Mouse (Mus musculus): Measurements from ENCODE around the gene Tgm7. TPM values are rescaled to one million over a fixed set of nuclear protein-coding genes. Genes with fewer than 3 reads are reported as not detected.

The Tgm7 gene
- polyA plus RNA-seq, 1 experiment from 2014 or later = not detected

DNA sequence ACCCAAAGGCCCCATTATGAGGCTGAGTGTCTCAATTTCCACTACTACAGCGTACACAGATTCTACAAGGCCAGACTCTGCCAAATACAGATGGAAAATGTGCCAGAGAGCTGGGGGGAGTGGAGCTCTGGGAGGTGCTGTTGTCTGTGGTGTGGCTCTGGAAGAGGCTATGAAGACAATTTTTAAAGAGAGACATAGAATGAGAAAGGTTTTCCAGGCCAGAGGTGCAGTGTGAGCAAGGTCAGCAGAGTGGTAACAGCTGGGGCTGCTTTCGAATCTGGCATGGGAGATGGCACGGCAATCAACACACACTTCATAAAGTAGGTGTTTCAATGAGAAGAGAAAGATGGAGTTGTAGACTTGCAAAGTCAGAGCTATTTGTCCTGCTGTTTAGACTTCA lies 9.7 kb upstream of the Tgm7 start:
- H3K27me3 ChIP-seq (ENCODE audit: low read depth, poor library complexity, severe bottlenecking) = no peaks in the 10 kb centered on the region
- 81% methylated on average over 3 of the region's 3 CpGs for WGBS

GRCm38 (mm10) chr2:121115418-121115817 lies 5.8 kb upstream of the Tgm7 start:
- 93% methylated on average over 2 of the region's 2 CpGs for WGBS

More for the DNA sequence above, 9.7 kb upstream of the Tgm7 start:
- Histone ChIP-seq H3K4me3 (no peak overlapping the region), H3K9me3 (replicated peaks) (no peaks in the 10 kb centered on the region), H3K36me3 (no peaks in the 10 kb centered on the region), H3K4me1 (peaks cover 6% of the 10 kb centered on the region; the same call in 1 of the 2 replicates), H3K27ac (no peak overlapping the region)
- DNase-seq (ENCODE audit: low spot score) = no peak

GRCm38 (mm10) chr2:121105940-121106339 lies 3.7 kb downstream of the Tgm7 start:
- Histone ChIP-seq H3K9me3 (replicated peaks) (no peaks in the 10 kb centered on the region), H3K36me3 (no peaks in the 10 kb centered on the region), H3K4me3 (no peak overlapping the region), H3K27me3 (ENCODE audit: low read depth, poor library complexity, severe bottlenecking) (no peaks in the 10 kb centered on the region), H3K27ac (no peak overlapping the region), H3K4me1 (no peaks in the 10 kb centered on the region)
- no peak for DNase-seq (ENCODE audit: low spot score)

More at GRCm38 (mm10) chr2:121115418-121115817, 5.8 kb upstream of the Tgm7 start:
- no peaks in the 10 kb centered on the region for H3K9me3 ChIP-seq (replicated peaks)
- no peak for DNase-seq (ENCODE audit: low spot score)
- no peaks in the 10 kb centered on the region for H3K27me3 ChIP-seq (ENCODE audit: low read depth, poor library complexity, severe bottlenecking)
- peaks cover 6% of the 10 kb centered on the region; the same call in 1 of the 2 replicates for H3K4me1 ChIP-seq
- no peak overlapping the region for H3K4me3 ChIP-seq
- H3K27ac ChIP-seq = no peak overlapping the region
- no peaks in the 10 kb centered on the region for H3K36me3 ChIP-seq

DNA sequence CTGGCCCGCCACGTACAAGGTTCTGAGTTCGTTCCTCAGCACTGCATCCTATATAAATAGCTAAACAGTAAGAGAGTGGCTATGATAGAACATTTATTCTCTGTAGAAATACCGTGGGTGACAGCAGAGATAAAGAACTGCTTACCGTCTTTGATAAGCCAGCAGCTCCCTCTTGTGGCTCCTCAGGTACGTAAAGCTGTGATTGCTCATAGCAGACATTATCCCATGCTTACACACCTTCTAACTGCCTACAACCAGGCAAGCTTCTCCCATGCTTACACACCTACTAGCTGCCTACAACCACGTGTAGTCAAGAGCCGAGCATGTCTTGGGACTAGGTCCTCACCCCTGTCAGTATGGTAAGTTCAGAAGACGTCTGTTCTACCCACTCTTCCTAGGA lies 7.5 kb downstream of the Tgm7 start:
- peak; percentile 37 for DNase-seq (ENCODE audit: low spot score)
- 34% methylated on average over 9 of the region's 9 CpGs for WGBS

GRCm38 (mm10) chr2:121089751-121090150 lies 19.8 kb downstream of the Tgm7 start:
- Histone ChIP-seq H3K9me3 (replicated peaks) (no peaks in the 10 kb centered on the region), H3K27me3 (ENCODE audit: low read depth, poor library complexity, severe bottlenecking) (no peaks in the 10 kb centered on the region), H3K36me3 (no peaks in the 10 kb centered on the region), H3K4me3 (no peak overlapping the region), H3K4me1 (peaks cover 3% of the 10 kb centered on the region; the same call in 1 of the 2 replicates), H3K27ac (no peak overlapping the region)
- WGBS = 70% methylated on average over 4 of the region's 4 CpGs
- no peak for DNase-seq (ENCODE audit: low spot score)

More for the DNA sequence above, 7.5 kb downstream of the Tgm7 start:
- H3K4me1 ChIP-seq = no peaks in the 10 kb centered on the region
- H3K27me3 ChIP-seq (ENCODE audit: low read depth, poor library complexity, severe bottlenecking) = no peaks in the 10 kb centered on the region
- no peak overlapping the region for H3K4me3 ChIP-seq
- H3K36me3 ChIP-seq = no peaks in the 10 kb centered on the region
- H3K9me3 ChIP-seq (replicated peaks) = no peaks in the 10 kb centered on the region
- no peak overlapping the region for H3K27ac ChIP-seq

DNA sequence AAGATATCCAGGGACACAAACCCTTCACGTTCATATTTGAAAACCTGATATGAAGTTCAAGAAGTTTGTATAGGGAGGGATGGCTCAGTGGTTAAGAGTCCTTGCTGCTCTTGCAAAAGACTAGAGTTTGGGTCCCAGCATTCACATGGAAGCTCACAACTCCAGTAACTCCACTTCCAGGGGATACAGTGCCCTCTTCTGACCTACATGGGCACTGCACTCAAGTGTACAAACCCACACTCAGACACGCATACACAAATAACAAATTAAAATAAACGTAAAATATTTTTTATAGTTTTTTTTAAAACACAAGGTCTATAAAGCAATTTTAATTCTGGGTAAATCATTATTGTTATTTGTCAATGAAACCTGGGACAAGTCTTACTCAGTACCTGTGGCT lies 21.1 kb downstream of the Tgm7 start:
- no peaks in the 10 kb centered on the region for H3K27me3 ChIP-seq (ENCODE audit: low read depth, poor library complexity, severe bottlenecking)
- no peaks in the 10 kb centered on the region for H3K9me3 ChIP-seq (replicated peaks)
- WGBS = 88% methylated on average over 3 of the region's 3 CpGs
- peaks cover 3% of the 10 kb centered on the region; the same call in 1 of the 2 replicates for H3K4me1 ChIP-seq
- H3K27ac ChIP-seq = no peak overlapping the region
- H3K4me3 ChIP-seq = no peak overlapping the region
- DNase-seq (ENCODE audit: low spot score) = no peak
- no peaks in the 10 kb centered on the region for H3K36me3 ChIP-seq

- H3K4me3 ChIP-seq = no peak within 1 kb of the TSS
- H3K9me3 ChIP-seq (replicated peaks) = no peaks in the 10 kb centered on the region
- H3K27ac ChIP-seq = no peak within 1 kb of the TSS
- H3K36me3 ChIP-seq = no peaks in the 10 kb centered on the region
- 56% methylated on average over 6 of the region's 6 CpGs for WGBS
- DNase-seq (ENCODE audit: low spot score) = no peak
- H3K27me3 ChIP-seq (ENCODE audit: low read depth, poor library complexity, severe bottlenecking) = no peaks in the 10 kb centered on the region
- H3K4me1 ChIP-seq = peaks cover 3% of the 10 kb centered on the region; the same call in 1 of the 2 replicates
These were observed 24.0 kb downstream of the Tgm7 start, which contains the start of gene Tgm5 for GRCm38 (mm10) chr2:121085480-121086185. Tgm5 (minus strand) TSS chr2:121085841.

DNA sequence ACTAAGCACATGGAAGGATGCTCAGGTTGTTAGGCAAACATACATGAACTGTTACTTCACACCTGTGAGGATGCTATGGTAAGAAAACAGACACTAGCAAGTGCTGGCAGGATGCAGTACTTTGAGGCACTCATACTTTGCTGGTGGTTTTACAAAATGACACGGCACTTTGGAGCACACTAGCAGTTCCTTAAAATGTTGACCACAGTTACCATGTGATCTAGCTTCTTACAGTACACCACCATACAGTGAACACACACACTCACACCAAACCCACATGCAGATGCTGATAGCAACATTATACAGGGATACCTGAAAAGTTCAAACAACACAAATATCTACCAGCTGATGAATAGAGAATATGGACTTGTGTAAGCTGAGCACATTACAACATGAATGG lies 27.0 kb downstream of the Tgm7 start:
- H3K4me3 ChIP-seq = no peak overlapping the region
- H3K9me3 ChIP-seq (replicated peaks) = no peaks in the 10 kb centered on the region
- H3K27me3 ChIP-seq (ENCODE audit: low read depth, poor library complexity, severe bottlenecking) = no peaks in the 10 kb centered on the region
- no peak overlapping the region for H3K27ac ChIP-seq
- peaks cover 3% of the 10 kb centered on the region; the same call in 1 of the 2 replicates for H3K4me1 ChIP-seq
- WGBS = 96% methylated on average over 1 of the region's 1 CpGs
- DNase-seq (ENCODE audit: low spot score) = no peak
- H3K36me3 ChIP-seq = no peaks in the 10 kb centered on the region

GRCm38 (mm10) chr2:121074747-121075146 lies 34.8 kb downstream of the Tgm7 start:
- Histone ChIP-seq H3K27ac (no peak overlapping the region), H3K4me3 (no peak overlapping the region), H3K9me3 (replicated peaks) (no peaks in the 10 kb centered on the region), H3K4me1 (no peaks in the 10 kb centered on the region), H3K36me3 (no peaks in the 10 kb centered on the region), H3K27me3 (ENCODE audit: low read depth, poor library complexity, severe bottlenecking) (no peaks in the 10 kb centered on the region)
- WGBS = 84% methylated on average over 7 of the region's 7 CpGs
- DNase-seq (ENCODE audit: low spot score) = no peak

GRCm38 (mm10) chr2:121071871-121072270 lies 37.7 kb downstream of the Tgm7 start:
- no peaks in the 10 kb centered on the region for H3K27me3 ChIP-seq (ENCODE audit: low read depth, poor library complexity, severe bottlenecking)
- H3K9me3 ChIP-seq (replicated peaks) = no peaks in the 10 kb centered on the region
- DNase-seq (ENCODE audit: low spot score) = no peak
- H3K4me3 ChIP-seq = no peak overlapping the region
- H3K4me1 ChIP-seq = no peaks in the 10 kb centered on the region
- no peak overlapping the region for H3K27ac ChIP-seq
- H3K36me3 ChIP-seq = no peaks in the 10 kb centered on the region
- 79% methylated on average over 6 of the region's 6 CpGs for WGBS

- WGBS = 74% methylated on average over 6 of the region's 6 CpGs
- Histone ChIP-seq H3K27ac (no peak overlapping the region), H3K4me3 (no peak overlapping the region), H3K27me3 (ENCODE audit: low read depth, poor library complexity, severe bottlenecking) (no peaks in the 10 kb centered on the region), H3K9me3 (replicated peaks) (no peaks in the 10 kb centered on the region), H3K4me1 (no peaks in the 10 kb centered on the region), H3K36me3 (no peaks in the 10 kb centered on the region)
- no peak for DNase-seq (ENCODE audit: low spot score)
These were observed 40.1 kb downstream of the Tgm7 start for GRCm38 (mm10) chr2:121069506-121069905.

DNA sequence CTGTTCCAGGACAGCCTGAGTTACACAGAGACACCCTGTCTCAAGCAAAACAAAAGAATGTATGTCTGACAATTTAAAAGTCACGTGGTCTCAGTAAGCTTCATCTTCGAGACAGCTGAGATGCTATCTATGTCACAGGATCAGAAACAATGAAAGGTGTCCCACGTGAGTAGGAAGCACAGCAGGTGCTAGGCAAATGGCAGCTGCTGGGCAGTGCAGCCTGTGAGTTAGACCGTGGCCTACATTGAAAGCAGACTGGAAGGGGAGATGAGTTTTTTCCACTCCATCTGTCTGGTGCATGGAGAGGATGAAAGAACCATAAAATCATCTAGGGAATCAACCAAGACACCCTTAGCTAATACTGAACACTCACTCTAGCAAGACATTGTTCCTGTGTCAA lies 42.5 kb downstream of the Tgm7 start:
- no peak for DNase-seq (ENCODE audit: low spot score)
- Histone ChIP-seq H3K27me3 (ENCODE audit: low read depth, poor library complexity, severe bottlenecking) (no peaks in the 10 kb centered on the region), H3K9me3 (replicated peaks) (no peaks in the 10 kb centered on the region), H3K4me1 (no peaks in the 10 kb centered on the region), H3K4me3 (no peak overlapping the region), H3K27ac (no peak overlapping the region), H3K36me3 (no peaks in the 10 kb centered on the region)
- WGBS = 75% methylated on average over 4 of the region's 4 CpGs

- WGBS = 71% methylated on average over 2 of the region's 2 CpGs
These were observed 48.3 kb downstream of the Tgm7 start for GRCm38 (mm10) chr2:121061315-121061714.

More at GRCm38 (mm10) chr2:121061315-121061714, 48.3 kb downstream of the Tgm7 start:
- DNase-seq (ENCODE audit: low spot score) = no peak
- Histone ChIP-seq H3K27me3 (ENCODE audit: low read depth, poor library complexity, severe bottlenecking) (no peaks in the 10 kb centered on the region), H3K4me1 (no peaks in the 10 kb centered on the region), H3K36me3 (no peaks in the 10 kb centered on the region), H3K4me3 (no peak overlapping the region), H3K9me3 (replicated peaks) (no peaks in the 10 kb centered on the region), H3K27ac (no peak overlapping the region)

Measured in limb, embryonic 10.5 days (tissue).